Mouse (Mus musculus): Measurements from ENCODE around the gene Nrarp.

Nrarp gene

DNA sequence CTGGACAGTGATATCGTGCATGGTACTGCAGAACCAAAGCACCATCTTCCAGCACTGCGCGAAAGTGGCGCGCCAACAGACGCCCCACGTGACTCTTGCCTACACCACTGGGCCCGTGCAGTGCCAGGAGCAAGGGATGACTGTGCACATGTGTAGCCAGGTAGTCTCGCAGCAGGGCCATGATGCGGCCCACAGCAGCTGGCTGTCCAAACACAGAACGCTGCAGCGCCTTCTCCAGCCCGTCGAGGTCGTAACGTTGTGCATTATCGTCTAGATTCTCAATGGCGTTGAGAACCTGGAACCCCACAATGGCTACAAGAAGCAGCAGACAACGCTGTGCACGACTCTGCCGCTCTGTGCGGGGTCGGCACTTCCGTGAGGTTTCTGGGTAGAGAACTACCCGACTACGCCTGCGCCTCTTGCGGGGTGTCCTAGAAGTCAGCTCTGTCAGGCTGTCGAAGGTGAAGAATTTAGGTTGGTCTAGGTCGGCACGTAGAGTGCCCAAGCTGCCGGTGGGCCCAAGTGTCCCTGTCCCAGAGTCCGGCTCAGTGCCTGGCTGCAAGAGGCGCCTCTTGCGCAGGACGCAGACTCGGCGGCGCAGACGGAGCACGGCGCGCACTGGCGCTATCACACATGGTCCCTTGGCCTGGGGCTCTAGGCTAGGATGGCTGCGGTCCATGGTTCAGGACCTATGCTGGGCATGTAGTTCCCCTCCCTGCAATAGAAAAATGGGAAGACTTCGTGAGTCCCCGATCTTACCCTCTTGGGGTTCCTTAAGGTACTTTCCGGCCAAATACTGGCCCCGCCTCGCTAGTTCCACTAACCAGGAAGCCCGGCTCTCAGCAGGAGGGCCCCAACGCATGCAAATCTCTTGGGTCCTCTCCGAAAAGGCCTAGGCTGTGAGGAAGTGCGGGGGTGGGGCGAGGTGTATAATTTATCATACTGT lies 14.9 kb downstream of the Nrarp start:
- peak; percentile 39 for DNase-seq (ENCODE audit: extremely low spot score)

DNA sequence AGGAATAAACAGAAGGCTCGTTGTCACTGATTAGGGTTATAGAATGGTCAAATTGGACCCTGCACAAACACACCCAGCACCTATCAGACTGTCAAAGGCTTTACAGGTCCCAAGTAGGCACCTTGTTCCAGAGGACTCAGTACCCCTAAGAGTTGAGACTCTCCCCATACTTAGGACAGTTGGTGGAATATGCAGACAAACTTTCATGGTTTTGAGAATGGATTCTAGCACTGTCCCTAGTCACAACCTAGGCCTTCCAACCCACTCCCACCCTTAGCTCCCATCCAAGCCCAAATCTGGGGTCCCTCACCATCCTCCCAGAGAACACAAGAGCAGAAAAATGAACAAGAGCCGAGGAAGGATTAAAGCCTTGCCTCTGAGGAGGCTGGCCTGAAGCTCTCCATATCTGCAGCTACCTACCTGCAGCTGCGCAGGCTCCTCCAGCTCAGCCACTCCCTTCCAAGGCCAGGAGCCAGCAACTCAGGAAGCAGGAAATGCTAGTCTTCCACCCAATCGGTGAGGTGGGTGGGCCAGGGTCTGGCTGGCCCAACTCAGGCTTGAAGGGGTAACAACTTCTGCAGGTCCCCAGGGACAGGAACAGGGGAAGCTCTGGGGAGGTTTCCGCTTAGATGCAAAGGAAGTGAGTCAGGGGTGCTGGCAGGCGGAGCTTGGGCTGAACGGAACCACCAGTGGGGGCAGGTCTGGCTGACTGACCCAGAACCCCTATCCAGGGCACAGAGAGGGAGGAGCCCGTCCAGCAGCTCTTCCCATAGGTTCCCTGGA lies 15.8 kb downstream of the Nrarp start, which contains the start of gene Tor4a:
TSS of gene Tor4a (minus strand) at position 715 of the 783 bp plus-strand sequence.
- peak; percentile 45 for DNase-seq (ENCODE audit: extremely low spot score)

DNA sequence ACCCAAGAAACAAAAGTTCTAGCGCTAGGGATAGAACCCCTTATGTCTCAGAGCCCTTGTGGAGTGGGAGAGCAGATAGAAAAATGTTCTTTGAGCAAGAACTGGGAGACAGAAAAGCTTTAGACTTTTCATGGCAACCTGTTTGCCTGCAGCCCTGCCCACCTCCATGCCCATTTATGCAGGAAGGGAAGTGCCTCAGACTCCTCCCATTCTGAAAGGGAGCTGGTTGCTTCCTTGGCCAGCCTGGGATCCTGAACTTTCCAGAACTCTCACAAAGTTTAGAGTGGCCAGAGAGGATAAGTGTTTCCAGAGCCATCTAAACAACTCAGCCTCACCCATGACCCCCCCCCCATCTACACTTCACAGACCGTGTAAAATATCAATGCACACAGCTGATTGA lies 16.6 kb downstream of the Nrarp start:
- no peak for DNase-seq (ENCODE audit: extremely low spot score)

DNA sequence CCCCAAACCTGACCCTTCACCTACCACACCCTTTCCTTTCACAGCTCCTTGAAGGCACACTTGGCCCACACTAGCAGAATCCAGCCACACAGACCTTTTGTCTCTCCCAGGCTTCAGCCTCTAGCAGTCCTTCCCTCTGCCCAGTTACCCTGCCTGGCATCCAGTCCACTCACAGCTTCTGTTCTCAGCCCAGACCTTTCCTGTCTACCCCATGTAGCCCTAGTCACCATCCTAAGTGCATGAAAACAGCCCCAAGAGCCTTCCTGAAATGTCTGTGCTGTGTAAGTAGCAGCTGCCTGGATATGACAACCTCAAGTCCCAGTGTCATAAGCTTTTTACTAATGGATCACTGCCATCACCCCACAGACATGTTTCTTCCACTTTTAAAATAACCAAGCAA lies 17.4 kb downstream of the Nrarp start:
- no peak for DNase-seq (ENCODE audit: extremely low spot score)

DNA sequence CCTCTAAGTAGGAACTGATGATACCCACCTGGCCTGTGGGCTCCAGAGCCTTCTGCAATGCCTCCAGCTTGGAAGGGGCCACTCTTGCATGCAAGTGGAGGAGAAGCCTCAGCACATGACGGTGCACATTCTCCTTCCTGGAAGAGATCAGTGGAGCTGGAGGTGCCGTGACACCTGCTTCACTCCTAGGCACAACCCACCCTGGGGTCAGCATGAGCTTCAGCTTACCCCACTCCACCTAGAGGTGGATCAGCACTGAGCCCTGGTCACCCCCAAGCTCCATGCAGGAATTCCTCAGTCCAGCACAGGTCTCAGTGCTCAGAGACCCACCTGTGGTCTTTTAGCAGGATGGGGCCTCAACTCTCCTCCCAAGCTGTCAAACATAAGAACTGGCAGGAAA lies 20.1 kb downstream of the Nrarp start:
- no peak for DNase-seq (ENCODE audit: extremely low spot score)

DNA sequence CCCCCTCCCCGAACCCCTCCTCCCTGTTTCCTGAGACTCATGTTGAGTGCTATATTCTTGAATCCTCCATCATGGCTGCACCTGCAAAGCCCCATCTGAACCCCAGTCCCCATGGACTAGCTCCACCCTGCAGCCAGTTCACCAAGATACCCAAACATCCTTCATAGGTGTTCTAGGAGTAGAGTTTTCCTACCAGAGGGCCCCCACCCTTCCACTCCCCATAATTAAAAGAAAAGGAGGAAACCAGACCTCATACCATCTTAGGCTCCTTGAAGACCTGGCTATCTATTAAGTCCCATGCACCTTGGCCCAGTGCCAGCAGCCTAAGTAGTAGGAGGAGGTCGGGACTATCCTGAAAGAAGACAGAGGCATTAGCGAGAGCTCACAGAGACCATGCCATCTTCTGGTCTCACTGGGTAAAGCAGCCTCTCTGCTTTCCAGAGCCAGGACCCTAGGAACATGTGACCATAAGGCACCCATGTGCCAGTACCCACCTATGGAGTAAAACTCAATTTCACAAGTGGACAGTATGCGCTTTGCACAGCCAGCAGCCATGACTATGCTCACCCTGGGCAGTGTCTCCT lies 23.2 kb downstream of the Nrarp start:
- DNase-seq (ENCODE audit: extremely low spot score), result no peak

DNA sequence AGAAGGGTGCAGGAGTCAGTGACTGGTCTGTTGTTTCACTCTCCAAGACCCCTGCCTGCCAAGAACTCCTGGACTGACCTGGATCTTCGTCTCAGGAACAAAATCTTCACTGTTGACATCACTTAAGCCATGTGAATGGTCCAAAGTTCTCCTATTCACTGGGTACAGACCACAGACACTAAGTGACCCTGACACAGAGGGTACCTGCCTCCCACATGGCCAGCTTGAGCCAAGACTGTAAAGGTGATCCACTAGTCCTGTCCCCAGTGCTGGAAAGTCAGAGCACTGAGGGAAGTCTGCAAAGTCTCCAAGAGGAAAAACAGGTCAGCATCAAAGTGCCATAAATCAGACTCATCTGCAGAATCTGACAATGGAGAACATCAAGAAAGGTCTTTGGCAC lies 27.0 kb downstream of the Nrarp start:
- no peak for DNase-seq (ENCODE audit: extremely low spot score)

DNA sequence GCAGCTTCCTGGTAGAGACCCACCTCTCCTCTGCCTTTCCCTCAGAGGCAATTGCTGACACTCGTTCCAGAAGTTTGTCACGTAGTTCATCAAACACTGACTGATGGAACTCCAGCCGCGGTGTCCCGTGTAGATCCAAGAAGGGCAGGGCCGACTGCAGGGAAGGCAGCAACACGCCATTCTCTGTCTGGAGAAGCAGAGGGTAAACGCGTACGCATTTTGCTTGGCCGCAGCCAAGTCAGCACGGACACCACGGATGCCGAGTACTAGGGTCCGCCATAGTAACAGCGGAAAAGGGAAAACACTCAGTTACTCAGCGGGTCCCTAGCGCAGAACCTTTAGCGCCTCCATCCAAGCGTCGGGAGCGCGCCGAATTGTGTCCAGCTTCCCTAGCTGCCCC lies 30.1 kb downstream of the Nrarp start:
- DNase-seq (ENCODE audit: extremely low spot score), result no peak

DNA sequence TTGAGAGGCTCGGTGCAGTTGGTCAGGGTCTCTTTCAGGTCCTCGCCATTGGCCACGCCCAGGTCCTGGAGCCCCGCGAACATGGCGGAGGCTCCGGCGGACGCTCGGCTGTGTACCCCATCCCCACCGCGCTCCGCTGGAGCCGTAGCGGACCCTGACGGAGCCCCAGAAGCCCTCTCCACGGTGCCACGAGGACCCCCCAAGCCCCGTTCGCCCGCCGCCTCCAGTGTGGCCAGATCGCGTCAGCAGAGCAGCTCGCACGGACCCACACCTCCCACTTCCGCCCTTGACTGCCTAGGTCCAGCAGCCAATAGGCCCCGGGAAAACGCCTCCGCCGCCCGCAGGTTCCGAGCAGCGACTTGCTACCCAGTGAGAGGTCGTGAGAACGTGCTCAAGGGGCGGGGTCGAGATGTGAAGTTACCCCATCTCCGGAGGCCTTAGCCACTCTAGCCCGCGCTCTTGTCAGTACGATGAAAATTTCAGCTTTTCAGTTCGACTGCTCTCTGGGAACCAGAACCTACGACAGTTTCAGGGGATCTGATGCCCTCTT lies 30.6 kb downstream of the Nrarp start, which contains the start of gene Nelfb:
TSS of gene Nelfb (minus strand) at position 369 of the 550 bp plus-strand sequence.
- DNase-seq (ENCODE audit: extremely low spot score), result peak; percentile 96

DNA sequence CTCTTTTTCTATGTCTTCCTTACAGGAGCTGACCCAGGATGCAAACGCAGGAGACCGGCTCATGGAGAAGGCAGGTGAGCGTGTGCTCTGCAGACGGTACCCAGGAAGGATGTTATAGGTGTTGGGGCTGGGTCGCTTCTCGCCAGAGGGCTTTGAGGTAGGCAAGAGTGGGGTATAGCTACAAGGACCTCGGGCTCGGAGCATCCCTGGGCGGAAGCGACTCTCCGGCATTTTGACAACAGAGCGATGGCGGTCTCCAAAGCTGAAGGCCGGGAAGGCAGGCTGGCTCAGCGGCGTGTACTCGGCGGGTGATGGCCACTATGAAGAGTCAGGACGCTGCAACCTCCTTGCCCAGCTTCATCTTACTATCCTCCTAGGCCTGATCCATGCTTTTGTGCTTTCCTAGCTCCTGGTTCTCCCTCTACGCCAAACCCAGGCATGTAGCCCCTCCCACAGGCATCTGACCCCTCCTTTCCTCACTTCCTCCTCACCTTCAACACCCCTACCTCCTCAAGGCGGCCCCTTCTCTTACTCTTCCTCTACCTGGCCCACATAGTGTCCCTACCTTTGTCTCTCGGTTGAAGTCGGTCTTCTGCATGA lies 32.8 kb downstream of the Nrarp start:
- DNase-seq (ENCODE audit: extremely low spot score), result no peak

DNA sequence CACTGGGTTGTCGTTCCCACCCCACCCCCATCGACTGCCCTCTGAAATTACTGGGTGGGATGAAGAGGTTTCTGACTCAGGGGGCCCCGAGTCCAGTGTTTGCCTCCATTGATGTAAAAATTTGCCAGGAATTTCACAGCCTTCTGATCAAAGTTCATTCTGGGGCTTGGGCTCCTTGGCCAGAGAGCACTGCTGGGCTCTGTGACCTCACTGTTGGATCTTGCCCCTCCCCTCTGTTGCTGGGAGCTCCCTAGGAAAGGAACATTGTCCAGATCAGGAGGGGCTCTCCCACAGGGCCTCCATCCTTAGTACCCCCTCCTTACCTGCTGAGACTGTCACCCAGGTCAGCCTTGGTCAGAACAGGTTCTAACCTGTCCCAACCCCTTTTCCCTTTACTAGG lies 33.9 kb downstream of the Nrarp start, which contains the start of gene Stpg3:
TSS of gene Stpg3 (minus strand) at position 194 of the 400 bp plus-strand sequence.
- no peak for DNase-seq (ENCODE audit: extremely low spot score)

DNA sequence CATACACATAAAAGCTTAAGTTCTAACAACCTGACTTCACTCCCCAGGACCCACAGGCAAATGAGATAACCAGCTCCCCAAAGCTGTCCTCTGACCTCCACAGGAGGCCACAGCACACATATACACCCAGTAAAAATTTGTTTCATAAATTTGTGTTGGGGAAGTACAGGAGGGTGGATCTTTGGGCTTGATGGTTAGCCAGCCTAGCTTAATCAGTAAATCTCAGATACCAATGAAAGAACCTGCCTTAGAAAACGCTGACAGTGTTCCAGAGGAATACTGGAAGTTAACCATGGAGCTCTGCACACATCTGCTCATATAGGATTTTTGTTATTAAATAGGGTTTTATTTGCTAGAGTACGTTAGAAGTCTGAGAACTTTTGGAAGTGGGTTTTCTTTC lies 37.1 kb downstream of the Nrarp start:
- DNase-seq (ENCODE audit: extremely low spot score), result no peak

DNA sequence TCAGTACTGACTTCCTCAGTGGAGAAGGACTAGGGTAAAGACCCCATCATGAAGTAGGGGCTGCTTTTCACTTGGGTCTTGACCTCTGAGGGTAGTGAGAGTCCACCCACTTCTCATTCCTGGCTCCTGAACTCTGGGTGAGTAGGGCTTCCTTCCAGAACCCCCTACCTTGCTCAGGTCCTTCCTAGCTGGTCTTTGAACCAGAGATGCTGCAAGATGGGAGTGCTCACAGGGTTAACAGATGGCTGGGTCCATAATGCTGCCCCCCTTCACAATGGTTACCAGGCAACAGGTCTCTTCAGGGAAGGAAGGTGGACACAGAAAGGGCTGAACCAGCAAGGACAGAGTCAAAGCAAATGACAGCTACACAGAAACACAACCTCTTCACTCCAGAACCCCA lies 37.9 kb downstream of the Nrarp start, which contains the start of gene Fam166a:
TSS of gene Fam166a (plus strand) at position 301 of the 400 bp plus-strand sequence.
- no peak for DNase-seq (ENCODE audit: extremely low spot score)

DNA sequence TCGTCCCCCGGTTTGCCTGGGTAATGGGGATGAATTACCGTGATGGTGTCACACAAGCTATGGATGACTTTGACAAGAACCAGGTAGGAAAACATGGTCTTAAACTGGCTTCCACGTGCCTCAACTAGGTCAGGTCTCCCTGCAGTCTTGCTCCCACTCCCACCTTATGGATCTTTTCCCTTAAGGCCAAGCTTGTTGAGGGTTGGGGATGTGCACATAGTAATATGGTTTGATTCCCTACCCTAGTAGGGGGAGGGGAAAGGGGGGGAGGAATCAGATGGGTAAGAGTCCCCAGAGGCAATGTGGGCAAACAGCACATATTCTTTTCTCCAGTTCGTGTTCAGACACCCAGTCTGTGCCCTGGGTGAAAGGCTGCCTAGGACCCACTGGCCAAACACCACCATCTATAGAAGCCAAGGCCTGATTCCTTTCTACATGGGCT lies 40.8 kb downstream of the Nrarp start:
- no peak for DNase-seq (ENCODE audit: extremely low spot score)

DNA sequence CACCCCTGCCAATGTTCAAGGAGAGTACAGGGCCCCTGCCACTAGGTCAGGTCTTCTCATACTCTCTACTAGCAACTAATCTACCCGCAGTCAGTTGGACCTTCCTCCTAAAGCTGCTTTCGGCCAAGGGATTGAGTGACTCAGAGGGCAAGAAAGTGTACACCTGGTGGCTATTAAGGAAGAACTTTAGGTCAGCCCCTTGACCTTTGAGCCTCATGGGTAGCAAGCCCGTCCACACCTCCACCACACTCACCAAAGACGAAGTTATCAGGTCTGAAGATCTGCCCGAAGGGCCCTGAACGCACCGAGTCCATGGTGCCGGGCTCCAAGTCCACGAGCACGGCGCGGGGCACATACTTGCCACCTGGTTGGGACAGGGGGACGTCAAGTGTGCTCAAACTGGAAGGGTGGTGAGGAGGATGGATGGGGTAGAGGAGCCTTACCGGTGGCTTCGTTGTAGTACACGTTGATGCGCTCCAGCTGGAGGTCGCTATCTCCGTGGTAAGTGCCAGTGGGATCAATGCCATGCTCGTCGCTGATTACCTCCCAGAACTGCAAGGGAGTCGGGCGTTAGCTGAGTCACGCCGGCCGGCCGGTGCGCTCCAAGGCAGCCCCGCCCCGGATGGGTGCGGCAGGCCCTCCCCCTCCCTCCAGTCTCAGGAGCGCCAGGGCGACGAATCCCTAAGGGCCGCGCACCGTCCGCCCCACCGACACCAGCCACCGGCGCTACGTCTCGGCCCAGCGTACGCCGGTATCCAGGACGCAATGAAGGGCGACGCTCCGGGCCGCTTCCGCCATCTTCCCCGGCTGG lies 43.3 kb downstream of the Nrarp start:
- no peak for DNase-seq (ENCODE audit: extremely low spot score)

DNA sequence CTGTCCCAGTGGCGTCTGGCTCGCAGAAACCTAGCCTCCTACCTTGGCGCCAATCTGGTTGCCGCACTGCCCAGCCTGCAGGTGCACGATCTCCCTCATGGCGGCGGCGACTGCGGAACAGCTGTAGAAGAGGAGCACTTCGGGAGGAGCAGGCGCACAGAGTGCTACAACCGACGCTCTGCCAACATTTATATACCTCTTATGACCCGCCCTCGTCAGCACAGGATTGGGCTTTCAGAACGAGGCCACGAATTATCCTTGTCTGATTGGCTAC lies 43.9 kb downstream of the Nrarp start, which contains the start of gene Tubb4b:
TSS of gene Tubb4b (minus strand) at position 211 of the 274 bp plus-strand sequence.
- no peak for DNase-seq (ENCODE audit: extremely low spot score)

DNA sequence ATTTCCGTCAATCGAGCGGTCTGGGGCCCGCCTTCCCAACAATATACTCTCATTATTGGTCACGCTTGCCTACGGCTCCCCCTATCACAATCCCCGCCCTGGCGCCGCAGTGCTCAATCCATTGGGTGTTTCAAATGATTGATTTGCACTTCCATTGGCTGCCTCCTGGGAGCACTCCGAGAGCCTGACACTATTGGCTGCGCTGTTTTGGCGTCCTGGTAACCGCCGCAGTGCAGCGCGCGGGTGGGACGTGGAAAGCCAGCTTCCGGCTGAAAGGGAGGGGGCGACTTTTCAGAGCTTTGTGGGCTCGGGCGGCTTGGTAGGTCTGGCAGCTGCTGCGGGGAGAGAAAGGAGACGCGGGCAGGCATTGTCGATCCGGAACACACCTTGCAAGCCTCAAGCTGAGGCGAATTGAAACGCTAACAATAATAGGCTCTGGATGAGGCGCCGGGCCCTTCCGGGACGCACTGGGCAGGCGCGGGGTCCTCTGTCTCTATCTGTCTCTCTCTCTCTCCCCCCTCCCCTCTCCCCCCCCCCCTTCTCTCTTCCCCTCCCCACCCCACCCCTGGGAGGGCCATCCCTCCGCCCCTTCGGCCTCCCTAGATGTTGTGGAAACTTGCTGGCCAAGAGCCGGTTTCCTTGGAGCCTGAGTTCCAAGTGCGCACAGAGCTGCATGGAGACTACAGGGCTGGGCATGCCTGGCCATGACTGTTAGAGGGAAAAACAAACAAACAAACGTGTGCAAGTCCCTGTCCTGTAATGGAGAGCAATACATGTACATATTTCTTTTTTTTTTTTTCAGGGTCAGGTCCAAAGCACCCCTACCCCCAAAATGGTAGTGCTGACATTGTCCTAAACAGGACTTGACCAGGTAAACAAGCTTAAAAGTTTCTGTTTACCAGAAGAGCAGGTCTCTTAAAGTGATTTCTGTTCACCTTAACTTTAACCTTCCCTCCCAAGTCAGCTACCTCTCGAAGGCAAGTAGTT lies 44.5 kb downstream of the Nrarp start:
- DNase-seq (ENCODE audit: extremely low spot score), result peak; percentile 97

DNA sequence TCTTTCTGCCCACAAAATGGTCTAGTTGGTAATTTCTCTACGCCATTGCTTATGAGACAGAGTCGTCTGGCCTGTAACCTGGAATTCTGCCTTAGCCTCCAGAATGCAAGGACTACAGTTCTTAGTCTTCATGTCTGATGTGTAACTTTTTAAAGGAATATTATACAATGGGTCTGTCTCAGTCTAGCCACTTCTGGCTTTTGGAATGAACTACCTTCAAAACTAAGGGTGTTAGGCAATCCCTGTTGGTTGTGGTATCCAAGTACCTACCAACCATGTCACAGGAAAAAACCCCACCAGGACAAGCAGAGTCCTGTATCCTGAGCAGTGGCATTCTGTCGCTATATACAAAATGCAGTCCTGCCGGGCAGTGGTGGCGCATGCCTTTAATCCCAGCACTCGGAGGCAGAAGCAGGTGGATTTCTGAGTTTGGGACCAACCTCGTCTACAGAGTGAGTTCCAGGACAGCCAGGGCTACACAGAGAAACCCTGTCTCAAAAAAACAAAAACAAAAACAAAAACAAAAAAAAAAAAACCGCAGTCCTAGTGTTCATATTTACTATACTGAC lies 45.3 kb downstream of the Nrarp start:
- DNase-seq (ENCODE audit: extremely low spot score), result no peak

DNA sequence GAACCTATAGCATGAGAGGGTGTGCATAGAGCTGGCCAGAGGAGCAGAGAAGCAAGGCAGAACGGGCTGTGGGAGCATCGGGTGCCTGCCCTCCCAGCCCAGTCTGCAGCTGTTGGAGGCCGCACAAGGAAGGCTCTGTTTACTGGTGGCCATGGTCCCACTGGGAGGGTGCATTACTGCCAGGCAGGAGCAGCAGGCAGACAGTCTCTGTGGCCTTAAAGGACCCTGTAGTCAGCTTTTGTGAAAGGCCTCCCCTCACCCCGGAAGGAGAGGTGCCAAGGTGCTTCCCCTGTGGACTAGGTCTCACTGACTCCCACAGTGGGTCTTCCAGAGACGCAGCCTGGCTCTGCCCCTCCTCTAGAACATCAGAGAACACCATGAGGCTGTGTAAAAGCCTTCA lies 46.3 kb downstream of the Nrarp start:
- DNase-seq (ENCODE audit: extremely low spot score), result no peak

Measured in embryo, embryonic 9.5 days (tissue).